Mouse (Mus musculus) frontal cortex, adult 2 months (tissue): ENCODE results near the gene Brwd1. TPM values are rescaled to one million over a fixed set of nuclear protein-coding genes. Genes with fewer than 3 reads are reported as not detected.

Source experiments
- polyA plus RNA-seq: library from polyadenylated mRNA; depleted of rRNA; stranded (reverse); fragments of >200 nt; gene quantifications from 2 replicates; pipeline ENCODE4 v1.2.3, GENCODE M21; 2012; rRNA removed

The Brwd1 gene
- polyA plus RNA-seq, 1 experiment: 79.8 TPM

Other genes with a start within 250 kb of the Brwd1 start
- gene Psmg1, start 91.6 kb downstream of the Brwd1 start, polyA plus RNA-seq: 25.0 and 26.4 TPM in 2 replicates
- gene Hmgn1, start 45.2 kb upstream of the Brwd1 start, polyA plus RNA-seq: 104 TPM in 2 replicates
- 110 and 115 TPM in 2 replicates for gene Wrb, start 62.9 kb upstream of the Brwd1 start, polyA plus RNA-seq
- gene Lca5l, start 109.7 kb upstream of the Brwd1 start, polyA plus RNA-seq: 3.8 and 4.1 TPM in 2 replicates
- gene Sh3bgr, start 117.9 kb upstream of the Brwd1 start, polyA plus RNA-seq: 8.8 and 12.6 TPM in 2 replicates
- gene B3galt5, start 153.3 kb upstream of the Brwd1 start, polyA plus RNA-seq: 13.3 and 14.2 TPM in 2 replicates